Mouse (Mus musculus): ENCODE data around the gene Gne. TPM values are rescaled to one million over a fixed set of nuclear protein-coding genes. Genes with fewer than 3 reads are reported as not detected.
A peak's percentile ranks its signal among the peaks of the same experiment; 100 is the strongest.

The Gne gene
- polyA plus RNA-seq, 1 experiment from 2014 or later: 31.3 TPM

- Histone ChIP-seq H3K27ac (replicated peaks in 1 of 2; ENCODE audit: control insufficient read depth in 1 of 2, insufficient read depth in 1 of 2, low read depth in 2 of 2, low read length in 2 of 2) (no peak overlapping the region), H3K27me3 (ENCODE audit: control insufficient read depth, insufficient read depth, low read length) (no peaks in the 10 kb centered on the region), H3K36me3 (ENCODE audit: control insufficient read depth, insufficient read depth, low read length) (no peaks in the 10 kb centered on the region), H3K9ac (ENCODE audit: low read length) (no peak overlapping the region), H3K9me3 (ENCODE audit: control insufficient read depth, low read length) (no peaks in the 10 kb centered on the region), H3K4me1 (ENCODE audit: control insufficient read depth in 2 of 2, insufficient read depth in 2 of 2, low read length in 2 of 2) (no peaks in the 10 kb centered on the region; a peak in 1 of 4 replicates), H3K4me3 (ENCODE audit: control insufficient read depth in 1 of 2, insufficient read depth in 1 of 2, low read depth in 1 of 2, low read length in 2 of 2) (no peak overlapping the region), H3K4me2 (ENCODE audit: low read length) (no peak overlapping the region)
- WGBS: 52% methylated on average over 10 of the region's 11 CpGs
- no peak for ATAC-seq (ENCODE audit: insufficient number of reproducible peaks, insufficient read depth, low FRiP score, low read depth)
Observed at GRCm38 (mm10) chr4:44092359-44092758, 8.4 kb upstream of the Gne start.

- 91% methylated on average over 3 of the region's 3 CpGs for WGBS
- Histone ChIP-seq H3K36me3 (ENCODE audit: control insufficient read depth, insufficient read depth, low read length) (no peaks in the 10 kb centered on the region), H3K4me2 (ENCODE audit: low read length) (no peak overlapping the region), H3K27me3 (ENCODE audit: control insufficient read depth, insufficient read depth, low read length) (no peaks in the 10 kb centered on the region), H3K9me3 (ENCODE audit: control insufficient read depth, low read length) (no peaks in the 10 kb centered on the region), H3K9ac (ENCODE audit: low read length) (no peak overlapping the region), H3K4me1 (ENCODE audit: control insufficient read depth in 2 of 2, insufficient read depth in 2 of 2, low read length in 2 of 2) (peaks cover 0 to 3% of the 10 kb centered on the region in 2 experiments; a peak in 1 of 4 replicates), H3K27ac (replicated peaks in 1 of 2; ENCODE audit: control insufficient read depth in 1 of 2, insufficient read depth in 1 of 2, low read depth in 2 of 2, low read length in 2 of 2) (no peak overlapping the region), H3K4me3 (ENCODE audit: control insufficient read depth in 1 of 2, insufficient read depth in 1 of 2, low read depth in 1 of 2, low read length in 2 of 2) (no peak overlapping the region)
- ATAC-seq (ENCODE audit: insufficient number of reproducible peaks, insufficient read depth, low FRiP score, low read depth): no peak
Observed at GRCm38 (mm10) chr4:44085566-44085965, 1.6 kb upstream of the Gne start.

- no peak overlapping the region for H3K9ac ChIP-seq (ENCODE audit: low read length)
Observed at GRCm38 (mm10) chr4:44084602-44085325, 787 bp upstream of the Gne start.

GRCm38 (mm10) chr4:44078358-44078933 is 5.5 kb downstream of the Gne start:
- Histone ChIP-seq H3K4me3 (ENCODE audit: control insufficient read depth in 1 of 2, insufficient read depth in 1 of 2, low read depth in 1 of 2, low read length in 2 of 2) (no peak overlapping the region), H3K27me3 (ENCODE audit: control insufficient read depth, insufficient read depth, low read length) (no peaks in the 10 kb centered on the region), H3K27ac (replicated peaks in 1 of 2; ENCODE audit: control insufficient read depth in 1 of 2, insufficient read depth in 1 of 2, low read depth in 2 of 2, low read length in 2 of 2) (no peak overlapping the region), H3K4me1 (ENCODE audit: control insufficient read depth in 2 of 2, insufficient read depth in 2 of 2, low read length in 2 of 2) (no peaks in the 10 kb centered on the region; a peak in 1 of 4 replicates), H3K36me3 (ENCODE audit: control insufficient read depth, insufficient read depth, low read length) (no peaks in the 10 kb centered on the region), H3K9me3 (ENCODE audit: control insufficient read depth, low read length) (no peaks in the 10 kb centered on the region), H3K9ac (ENCODE audit: low read length) (no peak overlapping the region), H3K4me2 (ENCODE audit: low read length) (no peak overlapping the region)
- 73% methylated on average over 7 of the region's 7 CpGs for WGBS
- ATAC-seq (ENCODE audit: insufficient number of reproducible peaks, insufficient read depth, low FRiP score, low read depth): no peak

More at GRCm38 (mm10) chr4:44084602-44085325, 787 bp upstream of the Gne start:
- Histone ChIP-seq H3K4me1 (ENCODE audit: control insufficient read depth in 2 of 2, insufficient read depth in 2 of 2, low read length in 2 of 2) (peaks cover 0 to 3% of the 10 kb centered on the region in 2 experiments; a peak in 1 of 4 replicates), H3K4me2 (ENCODE audit: low read length) (no peak overlapping the region), H3K9me3 (ENCODE audit: control insufficient read depth, low read length) (no peaks in the 10 kb centered on the region), H3K27me3 (ENCODE audit: control insufficient read depth, insufficient read depth, low read length) (no peaks in the 10 kb centered on the region), H3K4me3 (ENCODE audit: control insufficient read depth in 1 of 2, insufficient read depth in 1 of 2, low read depth in 1 of 2, low read length in 2 of 2) (no peak overlapping the region), H3K27ac (replicated peaks in 1 of 2; ENCODE audit: control insufficient read depth in 1 of 2, insufficient read depth in 1 of 2, low read depth in 2 of 2, low read length in 2 of 2) (no peak overlapping the region), H3K36me3 (ENCODE audit: control insufficient read depth, insufficient read depth, low read length) (no peaks in the 10 kb centered on the region)
- whole genome bisulfite sequencing: 81% methylated on average over 13 of the region's 13 CpGs
- no peak for ATAC-seq (ENCODE audit: insufficient number of reproducible peaks, insufficient read depth, low FRiP score, low read depth)

- ATAC-seq (ENCODE audit: insufficient number of reproducible peaks, insufficient read depth, low FRiP score, low read depth): no peak
- Histone ChIP-seq H3K9me3 (ENCODE audit: control insufficient read depth, low read length) (no peaks in the 10 kb centered on the region), H3K27me3 (ENCODE audit: control insufficient read depth, insufficient read depth, low read length) (no peaks in the 10 kb centered on the region), H3K4me3 (ENCODE audit: control insufficient read depth in 1 of 2, insufficient read depth in 1 of 2, low read depth in 1 of 2, low read length in 2 of 2) (no peak overlapping the region), H3K36me3 (ENCODE audit: control insufficient read depth, insufficient read depth, low read length) (no peaks in the 10 kb centered on the region), H3K4me2 (ENCODE audit: low read length) (no peak overlapping the region), H3K9ac (ENCODE audit: low read length) (no peak overlapping the region), H3K27ac (replicated peaks in 1 of 2; ENCODE audit: control insufficient read depth in 1 of 2, insufficient read depth in 1 of 2, low read depth in 2 of 2, low read length in 2 of 2) (no peak overlapping the region), H3K4me1 (ENCODE audit: control insufficient read depth in 2 of 2, insufficient read depth in 2 of 2, low read length in 2 of 2) (peaks cover 2 to 18% of the 10 kb centered on the region in 2 experiments; a peak in 3 of 4 replicates)
- 69% methylated on average over 4 of the region's 4 CpGs for WGBS
Observed at GRCm38 (mm10) chr4:44074422-44074821, 9.6 kb downstream of the Gne start.

GRCm38 (mm10) chr4:44073799-44074198 is 10.2 kb downstream of the Gne start:
- no peak overlapping the region for H3K4me2 ChIP-seq (ENCODE audit: low read length)
- WGBS: 88% methylated on average over 3 of the region's 3 CpGs
- peaks cover 2 to 23% of the 10 kb centered on the region in 2 experiments; a peak in 3 of 4 replicates for H3K4me1 ChIP-seq (ENCODE audit: control insufficient read depth in 2 of 2, insufficient read depth in 2 of 2, low read length in 2 of 2)
- H3K36me3 ChIP-seq (ENCODE audit: control insufficient read depth, insufficient read depth, low read length): no peaks in the 10 kb centered on the region
- H3K4me3 ChIP-seq (ENCODE audit: control insufficient read depth in 1 of 2, insufficient read depth in 1 of 2, low read depth in 1 of 2, low read length in 2 of 2): no peak overlapping the region
- ATAC-seq (ENCODE audit: insufficient number of reproducible peaks, insufficient read depth, low FRiP score, low read depth): no peak
- H3K9ac ChIP-seq (ENCODE audit: low read length): no peak overlapping the region
- no peaks in the 10 kb centered on the region for H3K9me3 ChIP-seq (ENCODE audit: control insufficient read depth, low read length)
- H3K27me3 ChIP-seq (ENCODE audit: control insufficient read depth, insufficient read depth, low read length): no peaks in the 10 kb centered on the region
- no peak overlapping the region for H3K27ac ChIP-seq (replicated peaks in 1 of 2; ENCODE audit: control insufficient read depth in 1 of 2, insufficient read depth in 1 of 2, low read depth in 2 of 2, low read length in 2 of 2)

- Histone ChIP-seq H3K4me1 (ENCODE audit: control insufficient read depth in 2 of 2, insufficient read depth in 2 of 2, low read length in 2 of 2) (peaks cover 3 to 28% of the 10 kb centered on the region in 2 experiments), H3K4me2 (ENCODE audit: low read length) (peak overlapping the region; percentile 86), H3K4me3 (ENCODE audit: control insufficient read depth in 1 of 2, insufficient read depth in 1 of 2, low read depth in 1 of 2, low read length in 2 of 2) (peak overlapping the region; percentile 72 to 92), H3K9me3 (ENCODE audit: control insufficient read depth, low read length) (no peaks in the 10 kb centered on the region), H3K36me3 (ENCODE audit: control insufficient read depth, insufficient read depth, low read length) (no peaks in the 10 kb centered on the region), H3K27ac (replicated peaks in 1 of 2; ENCODE audit: control insufficient read depth in 1 of 2, insufficient read depth in 1 of 2, low read depth in 2 of 2, low read length in 2 of 2) (peak overlapping the region; percentile 94 to 95), H3K27me3 (ENCODE audit: control insufficient read depth, insufficient read depth, low read length) (no peaks in the 10 kb centered on the region), H3K9ac (ENCODE audit: low read length) (peak overlapping the region; percentile 87)
- WGBS: 9% methylated on average over 9 of the region's 9 CpGs
- ATAC-seq (ENCODE audit: insufficient number of reproducible peaks, insufficient read depth, low FRiP score, low read depth): peak; percentile 41; the same call in 1 of the 2 replicates
Observed at GRCm38 (mm10) chr4:44072873-44073441, 11.0 kb downstream of the Gne start.
